21 mouse cellular contexts compared by ENCODE assay signal in the genomic region with DNA sequence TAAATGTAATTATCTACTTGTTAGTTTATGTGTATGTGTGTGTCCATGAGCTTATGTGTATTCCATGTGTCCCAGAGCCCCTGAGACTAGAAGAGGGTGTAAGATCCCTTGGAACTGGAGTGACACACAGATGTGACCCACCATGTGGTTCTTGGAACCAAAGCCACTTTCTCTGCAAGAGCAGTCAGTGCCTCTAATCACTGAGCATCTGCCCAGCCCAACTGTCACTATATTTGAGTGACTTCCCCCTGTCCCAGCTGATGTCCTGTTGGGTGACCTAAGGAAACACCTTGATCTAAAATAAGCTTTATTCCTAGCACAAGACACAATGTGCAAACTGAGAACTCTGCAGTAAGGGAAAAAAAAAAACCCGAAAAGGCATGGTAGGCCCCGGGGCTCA. TPM values are rescaled to one million over a fixed set of nuclear protein-coding genes. Genes with fewer than 3 reads are reported as not detected.
DNase-seq lines count a peak whose midpoint lies in the region; ATAC-seq lines count a peak whose summit lies in the region.
"Had no signal": no experiment of that assay in that cellular context is flagged by ENCODE, and none has a peak within 500 bp of the region (broad histone marks: within the 10 kb centered on the region; RNA-seq: fewer than 3 reads in every experiment).

No protein-coding gene starts in this region.

- DNase-seq in intestine, embryonic 14.5 days (ENCODE audit: low spot score), result peak; percentile 48
- no peak for DNase-seq in neural tube, embryonic 10.5 days (ENCODE audit: extremely low spot score, low spot score)
- no peak for DNase-seq in adrenal gland, adult 2 months
- DNase-seq: adrenal gland, postnatal 14 days; cerebellum, adult 8-10 months; heart, postnatal 14 days; kidney, adult 18-20 months; right cerebral cortex, postnatal 14 days; spleen, adult 18-20 months had no signal

- H3K4me3 ChIP-seq in forebrain, embryonic 13.5 days, result no peak overlapping the region
- no peak overlapping the region for H3K4me3 ChIP-seq in forebrain, embryonic 16.5 days (replicated peaks; ENCODE audit: low read length)
- no peak overlapping the region for H3K4me3 ChIP-seq in intestine, embryonic 14.5 days (ENCODE audit: low read depth, low read length)
- H3K4me3 ChIP-seq in intestine, embryonic 16.5 days (ENCODE audit: low read length), result no peak overlapping the region
- no peak overlapping the region for H3K4me3 ChIP-seq in neural tube, embryonic 13.5 days
- H3K4me3 ChIP-seq: hindbrain, embryonic 15.5 days; left cerebral cortex, adult 2 months had no signal

- no peaks in the 10 kb centered on the region for H3K36me3 ChIP-seq in forebrain, embryonic 13.5 days (ENCODE audit: poor library complexity, severe bottlenecking)
- no peaks in the 10 kb centered on the region for H3K36me3 ChIP-seq in forebrain, embryonic 16.5 days (ENCODE audit: control insufficient read depth, insufficient read depth)
- no peaks in the 10 kb centered on the region for H3K36me3 ChIP-seq in intestine, embryonic 14.5 days (ENCODE audit: control insufficient read depth, insufficient read depth, low read length)
- no peaks in the 10 kb centered on the region for H3K36me3 ChIP-seq in intestine, embryonic 16.5 days (ENCODE audit: control insufficient read depth, insufficient read depth, low read length)
- no peaks in the 10 kb centered on the region for H3K36me3 ChIP-seq in neural tube, embryonic 13.5 days
- H3K36me3 ChIP-seq: forebrain, embryonic 10.5 days; hindbrain, embryonic 15.5 days had no signal

- H3K27ac ChIP-seq in forebrain, embryonic 13.5 days, result peak overlapping the region; percentile 82; the same call in 1 of the 2 replicates
- H3K27ac ChIP-seq in forebrain, embryonic 16.5 days (ENCODE audit: low read length), result no peak overlapping the region
- no peak overlapping the region for H3K27ac ChIP-seq in intestine, embryonic 14.5 days (ENCODE audit: low read depth)
- H3K27ac ChIP-seq in intestine, embryonic 16.5 days (ENCODE audit: low read length), result no peak overlapping the region
- H3K27ac ChIP-seq in neural tube, embryonic 13.5 days (replicated peaks), result peak overlapping the region; percentile 68; the same call in 1 of the 2 replicates
- H3K27ac ChIP-seq: left cerebral cortex, adult 2 months; macrophage had no signal

- WGBS in forebrain, embryonic 13.5 days, result 82% methylated on average over 2 of the region's 2 CpGs
- 86% methylated on average over 2 of the region's 2 CpGs for WGBS in forebrain, embryonic 16.5 days
- WGBS in intestine, embryonic 14.5 days, result 64% methylated on average over 2 of the region's 2 CpGs
- WGBS in intestine, embryonic 16.5 days, result 80% methylated on average over 2 of the region's 2 CpGs
- WGBS in neural tube, embryonic 13.5 days, result 89% methylated on average over 2 of the region's 2 CpGs

- H3K27me3 ChIP-seq in forebrain, embryonic 13.5 days, result 0 out of 2 replicates have a peak, but pooled peaks cover 4% of the 10 kb centered on the region
- no peaks in the 10 kb centered on the region for H3K27me3 ChIP-seq in forebrain, embryonic 16.5 days (replicated peaks; ENCODE audit: control insufficient read depth, insufficient read depth, low read length)
- no peaks in the 10 kb centered on the region for H3K27me3 ChIP-seq in intestine, embryonic 14.5 days (replicated peaks; ENCODE audit: control insufficient read depth, insufficient read depth, low read length)
- no peaks in the 10 kb centered on the region for H3K27me3 ChIP-seq in intestine, embryonic 16.5 days (replicated peaks; ENCODE audit: control insufficient read depth, insufficient read depth, low read length)
- no peaks in the 10 kb centered on the region for H3K27me3 ChIP-seq in neural tube, embryonic 13.5 days
- H3K27me3 ChIP-seq: hindbrain, embryonic 15.5 days had no signal

- ATAC-seq in forebrain, embryonic 13.5 days, result no peak
- ATAC-seq in forebrain, embryonic 16.5 days, result no peak
- no peak for ATAC-seq in intestine, embryonic 14.5 days (replicated peaks; ENCODE audit: low FRiP score, low TSS enrichment, low read depth)
- no peak for ATAC-seq in intestine, embryonic 16.5 days
- ATAC-seq in neural tube, embryonic 13.5 days (ENCODE audit: low read depth), result no peak
- ATAC-seq: lung, postnatal 0 days had no signal

- 0 out of 2 replicates have a peak overlapping the region, but pooled peaks have one; percentile 37 for H3K9ac ChIP-seq in forebrain, embryonic 13.5 days
- no peak overlapping the region for H3K9ac ChIP-seq in forebrain, embryonic 16.5 days (replicated peaks; ENCODE audit: low read depth, low read length)
- H3K9ac ChIP-seq in intestine, embryonic 14.5 days (ENCODE audit: low read length), result no peak overlapping the region
- H3K9ac ChIP-seq in intestine, embryonic 16.5 days (ENCODE audit: low read depth, low read length), result no peak overlapping the region
- no peak overlapping the region for H3K9ac ChIP-seq in neural tube, embryonic 13.5 days
- H3K9ac ChIP-seq: hindbrain, embryonic 15.5 days had no signal

- H3K4me1 ChIP-seq in forebrain, embryonic 13.5 days, result peaks cover 36% of the 10 kb centered on the region
- H3K4me1 ChIP-seq in forebrain, embryonic 16.5 days (replicated peaks; ENCODE audit: control insufficient read depth, insufficient read depth, low read length), result peaks cover 19% of the 10 kb centered on the region
- peaks cover 14% of the 10 kb centered on the region; the same call in 1 of the 2 replicates for H3K4me1 ChIP-seq in intestine, embryonic 14.5 days (replicated peaks; ENCODE audit: control insufficient read depth, insufficient read depth, low read length)
- peaks cover 15% of the 10 kb centered on the region for H3K4me1 ChIP-seq in intestine, embryonic 16.5 days (ENCODE audit: control insufficient read depth, insufficient read depth, low read length)
- peaks cover 34% of the 10 kb centered on the region for H3K4me1 ChIP-seq in neural tube, embryonic 13.5 days (replicated peaks)

- H3K9me3 ChIP-seq in forebrain, embryonic 13.5 days (replicated peaks), result no peaks in the 10 kb centered on the region
- H3K9me3 ChIP-seq in forebrain, embryonic 16.5 days (ENCODE audit: control insufficient read depth, low read length), result no peaks in the 10 kb centered on the region
- no peaks in the 10 kb centered on the region for H3K9me3 ChIP-seq in intestine, embryonic 14.5 days (ENCODE audit: control insufficient read depth, low read length)
- no peaks in the 10 kb centered on the region for H3K9me3 ChIP-seq in intestine, embryonic 16.5 days (ENCODE audit: control insufficient read depth, low read length)
- H3K9me3 ChIP-seq in neural tube, embryonic 13.5 days, result no peaks in the 10 kb centered on the region
- H3K9me3 ChIP-seq: forebrain, embryonic 10.5 days; hindbrain, embryonic 15.5 days had no signal

- no peak overlapping the region for H3K4me2 ChIP-seq in forebrain, embryonic 13.5 days
- no peak overlapping the region for H3K4me2 ChIP-seq in forebrain, embryonic 16.5 days (ENCODE audit: low read length)
- H3K4me2 ChIP-seq in intestine, embryonic 14.5 days (ENCODE audit: low read length), result no peak overlapping the region
- H3K4me2 ChIP-seq in intestine, embryonic 16.5 days (ENCODE audit: low read depth, low read length), result no peak overlapping the region
- H3K4me2 ChIP-seq in neural tube, embryonic 13.5 days, result no peak overlapping the region
- H3K4me2 ChIP-seq: heart, embryonic 11.5 days; hindbrain, embryonic 15.5 days had no signal

RNA-seq across cellular contexts. Expression of a gene that starts 0.5 kb away (rescaled TPM):
- 7.2 and 7.8 TPM in 2 replicates for polyA plus RNA-seq in forebrain, embryonic 13.5 days (2015; fragmentation: Nextera tagmentation; extraction: Ambion mirVana)
- 2.2 and 2.7 TPM in 2 replicates for polyA plus RNA-seq in forebrain, embryonic 16.5 days (2015; fragmentation: Nextera tagmentation; extraction: Ambion mirVana)
- polyA plus RNA-seq in intestine, embryonic 14.5 days (2014; fragmentation: Nextera tagmentation; extraction: Ambion mirVana), result 20.7 and 21.5 TPM in 2 replicates
- 11.3 TPM in 2 replicates for polyA plus RNA-seq in intestine, embryonic 16.5 days (2015; fragmentation: Nextera tagmentation; extraction: Ambion mirVana)
- polyA plus RNA-seq in neural tube, embryonic 13.5 days (2015; fragmentation: Nextera tagmentation; extraction: Ambion mirVana), result 2.5 and 2.6 TPM in 2 replicates
- total RNA-seq in adrenal gland, adult 2 months (2021), result under 1 TPM in 1 of 2 experiments, not detected in 1; 0.79 TPM
- 0.83 and 2.0 TPM in 2 replicates for polyA plus RNA-seq in adrenal gland, adult 2 months (2012; rRNA removed)
- total RNA-seq: liver, adult 2 months; monocyte, adult 5-6 weeks had no signal
- polyA plus RNA-seq: macrophage had no signal

RNA-seq across cellular contexts. Expression of a gene that starts 11.9 kb away (rescaled TPM):
- polyA plus RNA-seq in forebrain, embryonic 13.5 days (2015; fragmentation: Nextera tagmentation; extraction: Ambion mirVana), result 0.18 and 0.20 TPM in 2 replicates
- 0.12 and 0.14 TPM in 2 replicates for polyA plus RNA-seq in forebrain, embryonic 16.5 days (2015; fragmentation: Nextera tagmentation; extraction: Ambion mirVana)
- 0.19 and 0.26 TPM in 2 replicates for polyA plus RNA-seq in intestine, embryonic 14.5 days (2014; fragmentation: Nextera tagmentation; extraction: Ambion mirVana)
- 0.18 and 0.27 TPM in 2 replicates for polyA plus RNA-seq in intestine, embryonic 16.5 days (2015; fragmentation: Nextera tagmentation; extraction: Ambion mirVana)
- polyA plus RNA-seq in neural tube, embryonic 13.5 days (2015; fragmentation: Nextera tagmentation; extraction: Ambion mirVana), result 0.17 and 0.18 TPM in 2 replicates
- total RNA-seq in adrenal gland, adult 2 months (2021), result under 1 TPM; 0.26 to 0.55 TPM
- 0.97 and 1.8 TPM in 2 replicates for polyA plus RNA-seq in adrenal gland, adult 2 months (2012; rRNA removed)
- total RNA-seq: monocyte, adult 5-6 weeks had no signal

RNA-seq across cellular contexts. Expression of a gene that starts 18.2 kb away (rescaled TPM):
- polyA plus RNA-seq in forebrain, embryonic 13.5 days (2015; fragmentation: Nextera tagmentation; extraction: Ambion mirVana), result 4.5 and 5.9 TPM in 2 replicates
- 3.1 and 3.4 TPM in 2 replicates for polyA plus RNA-seq in forebrain, embryonic 16.5 days (2015; fragmentation: Nextera tagmentation; extraction: Ambion mirVana)
- 3.6 and 3.9 TPM in 2 replicates for polyA plus RNA-seq in intestine, embryonic 14.5 days (2014; fragmentation: Nextera tagmentation; extraction: Ambion mirVana)
- polyA plus RNA-seq in intestine, embryonic 16.5 days (2015; fragmentation: Nextera tagmentation; extraction: Ambion mirVana), result 3.6 and 4.4 TPM in 2 replicates
- polyA plus RNA-seq in neural tube, embryonic 13.5 days (2015; fragmentation: Nextera tagmentation; extraction: Ambion mirVana), result 2.8 and 3.1 TPM in 2 replicates
- total RNA-seq in adrenal gland, adult 2 months (2021), result under 1 TPM; 0.75 to 0.93 TPM
- polyA plus RNA-seq in adrenal gland, adult 2 months (2012; rRNA removed), result 1.3 and 1.7 TPM in 2 replicates

RNA-seq across cellular contexts. Expression of a gene that starts 21.5 kb away (rescaled TPM):
- polyA plus RNA-seq in forebrain, embryonic 13.5 days (2015; fragmentation: Nextera tagmentation; extraction: Ambion mirVana), result 141 and 147 TPM in 2 replicates
- polyA plus RNA-seq in forebrain, embryonic 16.5 days (2015; fragmentation: Nextera tagmentation; extraction: Ambion mirVana), result 79.3 and 85.5 TPM in 2 replicates
- 113 and 141 TPM in 2 replicates for polyA plus RNA-seq in intestine, embryonic 14.5 days (2014; fragmentation: Nextera tagmentation; extraction: Ambion mirVana)
- polyA plus RNA-seq in intestine, embryonic 16.5 days (2015; fragmentation: Nextera tagmentation; extraction: Ambion mirVana), result 405 and 416 TPM in 2 replicates
- polyA plus RNA-seq in neural tube, embryonic 13.5 days (2015; fragmentation: Nextera tagmentation; extraction: Ambion mirVana), result 132 and 145 TPM in 2 replicates
- 100 to 1,000 TPM in 1 of 2 experiments, 10 to 100 TPM in 1; 80.8 to 136 TPM for total RNA-seq in adrenal gland, adult 2 months (2021)
- polyA plus RNA-seq in adrenal gland, adult 2 months (2012; rRNA removed), result 62.2 and 64.1 TPM in 2 replicates

RNA-seq across cellular contexts. Expression of a gene that starts 27.5 kb away (rescaled TPM):
- 88.4 and 104 TPM in 2 replicates for polyA plus RNA-seq in forebrain, embryonic 13.5 days (2015; fragmentation: Nextera tagmentation; extraction: Ambion mirVana)
- 81.7 and 85.2 TPM in 2 replicates for polyA plus RNA-seq in forebrain, embryonic 16.5 days (2015; fragmentation: Nextera tagmentation; extraction: Ambion mirVana)
- polyA plus RNA-seq in intestine, embryonic 14.5 days (2014; fragmentation: Nextera tagmentation; extraction: Ambion mirVana), result 119 and 133 TPM in 2 replicates
- 112 and 119 TPM in 2 replicates for polyA plus RNA-seq in intestine, embryonic 16.5 days (2015; fragmentation: Nextera tagmentation; extraction: Ambion mirVana)
- polyA plus RNA-seq in neural tube, embryonic 13.5 days (2015; fragmentation: Nextera tagmentation; extraction: Ambion mirVana), result 57.9 and 58.2 TPM in 2 replicates
- total RNA-seq in adrenal gland, adult 2 months (2021), result 10 to 100 TPM; 57.9 to 60.2 TPM
- polyA plus RNA-seq in adrenal gland, adult 2 months (2012; rRNA removed), result 178 and 214 TPM in 2 replicates

Comparison
In these comparisons a context has a peak if more than half of its experiments do, and no peak if none do; other contexts are left out.
1. H3K27ac ChIP-seq: peak in forebrain, embryonic 13.5 days (single experiment) and neural tube, embryonic 13.5 days (single experiment); none in forebrain, embryonic 16.5 days (single experiment), intestine, embryonic 14.5 days (single experiment) and intestine, embryonic 16.5 days (single experiment).